Mouse (Mus musculus) midbrain, embryonic 14.5 days (tissue): ENCODE measurements at regions not wholly inside any gene's neighbourhood (a gene's known extent, or its start where the extent isn't known, plus 50 kb on each side); places are given as distances from the start of the nearest gene placed in this dataset.

ENCODE experiments used
- ATAC-seq: fragments of 200-750 bp; cut with Nextera tagmentation; 2 replicates; pipeline ENCODE4 v1.8.0; 2017; ENCODE audit warnings: moderate number of reproducible peaks, moderate library complexity; ENCODE audit not compliant: low FRiP score, low TSS enrichment
- DNase-seq: peaks from one replicate; pipeline ENCODE4 v3.0.0-alpha.2; 2015
- H3K27ac ChIP-seq: fragments of 300-500 bp; sonication (generic); replicated peaks from 2 replicates; pipeline ENCODE4 v1.5.1; 2014; ENCODE audit warnings: mild to moderate bottlenecking, low read depth, low read length, moderate library complexity
- H3K27me3 ChIP-seq: fragments of 300-500 bp; sonication (generic); 2 replicates; pipeline ENCODE4 v1.6.1; 2014; ENCODE audit warnings: low read length, control low read depth, mixed read lengths; ENCODE audit not compliant: control insufficient read depth, insufficient read depth
- H3K36me3 ChIP-seq: fragments of 300-500 bp; sonication (generic); 2 replicates; pipeline ENCODE4 v1.6.1; 2014; ENCODE audit warnings: low read length, control low read depth; ENCODE audit not compliant: control insufficient read depth, insufficient read depth
- H3K4me1 ChIP-seq: fragments of 300-500 bp; sonication (generic); 2 replicates; pipeline ENCODE4 v1.6.1; 2014; ENCODE audit warnings: mild to moderate bottlenecking, antibody characterized with exemption, low read length, control low read depth; ENCODE audit not compliant: control insufficient read depth, insufficient read depth
- H3K4me2 ChIP-seq: fragments of 300-500 bp; sonication (generic); 2 replicates; pipeline ENCODE4 v1.6.1; 2014; ENCODE audit warnings: mild to moderate bottlenecking, low read length, moderate library complexity
- H3K4me3 ChIP-seq: fragments of 300-500 bp; sonication (generic); replicated peaks from 2 replicates; pipeline ENCODE4 v1.5.1; 2014; ENCODE audit warnings: low read depth, low read length
- H3K9ac ChIP-seq: fragments of 300-500 bp; sonication (generic); replicated peaks from 2 replicates; pipeline ENCODE4 v1.6.1; 2014; ENCODE audit warnings: mild to moderate bottlenecking, low read length, moderate library complexity
- H3K9me3 ChIP-seq: fragments of 300-500 bp; sonication (generic); 2 replicates; pipeline ENCODE4 v1.6.1; 2016; ENCODE audit warnings: low read length, control low read depth, mixed read lengths; ENCODE audit not compliant: control insufficient read depth
- WGBS: fragments of 180-500 bp; shearing (Covaris S2); extraction: QIAGEN DNeasy Blood & Tissue Kit; methylation state at CpG from one replicate; pipeline ENCODE4 v1.1.7; 2014; 5-methylcytosine and 5-hydroxymethylcytosine counted together

GRCm38 (mm10) chr2:8877855-8878254 lies 1003.2 kb upstream of the 4930412O13Rik start:
- Histone ChIP-seq H3K4me1 (no peaks in the 10 kb centered on the region), H3K9ac (no peak overlapping the region), H3K9me3 (no peaks in the 10 kb centered on the region), H3K27me3 (no peaks in the 10 kb centered on the region), H3K27ac (no peak overlapping the region), H3K36me3 (no peaks in the 10 kb centered on the region), H3K4me2 (no peak overlapping the region), H3K4me3 (no peak overlapping the region)
- peak; percentile 70 for DNase-seq
- no peak for ATAC-seq
- 78% methylated on average over 3 of the region's 3 CpGs for WGBS

- ATAC-seq = no peak
- Histone ChIP-seq H3K9me3 (no peaks in the 10 kb centered on the region), H3K4me3 (no peak overlapping the region), H3K36me3 (no peaks in the 10 kb centered on the region), H3K4me2 (no peak overlapping the region), H3K27ac (no peak overlapping the region), H3K27me3 (no peaks in the 10 kb centered on the region), H3K4me1 (no peaks in the 10 kb centered on the region), H3K9ac (no peak overlapping the region)
- DNase-seq = no peak
Observed at GRCm38 (mm10) chr2:8912417-8912816, 968.6 kb upstream of the 4930412O13Rik start.

- no peak for ATAC-seq
- Histone ChIP-seq H3K9ac (no peak overlapping the region), H3K36me3 (no peaks in the 10 kb centered on the region), H3K4me1 (no peaks in the 10 kb centered on the region), H3K4me2 (no peak overlapping the region), H3K4me3 (no peak overlapping the region), H3K9me3 (no peaks in the 10 kb centered on the region), H3K27ac (no peak overlapping the region), H3K27me3 (no peaks in the 10 kb centered on the region)
- WGBS = 92% methylated on average over 2 of the region's 2 CpGs
- DNase-seq = no peak
Observed at GRCm38 (mm10) chr2:8924856-8925255, 956.2 kb upstream of the 4930412O13Rik start.

- ATAC-seq = no peak
- no peaks in the 10 kb centered on the region for H3K27me3 ChIP-seq
- WGBS = 95% methylated on average over 7 of the region's 7 CpGs
Observed at GRCm38 (mm10) chr2:8941574-8941973, 939.5 kb upstream of the 4930412O13Rik start.

GRCm38 (mm10) chr2:8958938-8959337 lies 922.1 kb upstream of the 4930412O13Rik start:
- Histone ChIP-seq H3K27ac (no peak overlapping the region), H3K4me1 (no peaks in the 10 kb centered on the region), H3K4me3 (no peak overlapping the region), H3K36me3 (no peaks in the 10 kb centered on the region), H3K4me2 (no peak overlapping the region), H3K9ac (no peak overlapping the region), H3K9me3 (no peaks in the 10 kb centered on the region), H3K27me3 (no peaks in the 10 kb centered on the region)
- ATAC-seq (no peak), DNase-seq (no peak)
- WGBS = 88% methylated on average over 5 of the region's 5 CpGs

More at GRCm38 (mm10) chr2:8941574-8941973, 939.5 kb upstream of the 4930412O13Rik start:
- Histone ChIP-seq H3K4me1 (no peaks in the 10 kb centered on the region), H3K9me3 (no peaks in the 10 kb centered on the region), H3K36me3 (no peaks in the 10 kb centered on the region), H3K27ac (no peak overlapping the region), H3K4me3 (no peak overlapping the region), H3K4me2 (no peak overlapping the region), H3K9ac (no peak overlapping the region)
- DNase-seq = no peak

- Histone ChIP-seq H3K4me2 (no peak overlapping the region), H3K4me3 (no peak overlapping the region), H3K27me3 (no peaks in the 10 kb centered on the region), H3K9me3 (no peaks in the 10 kb centered on the region), H3K27ac (no peak overlapping the region), H3K4me1 (no peaks in the 10 kb centered on the region), H3K36me3 (no peaks in the 10 kb centered on the region), H3K9ac (no peak overlapping the region)
- DNase-seq (no peak), ATAC-seq (no peak)
- 87% methylated on average over 1 of the region's 1 CpGs for WGBS
Observed at GRCm38 (mm10) chr2:8964952-8965668, 915.9 kb upstream of the 4930412O13Rik start.

- WGBS = 85% methylated on average over 6 of the region's 6 CpGs
- DNase-seq = no peak
Observed at GRCm38 (mm10) chr2:8975635-8976034, 905.4 kb upstream of the 4930412O13Rik start.

GRCm38 (mm10) chr2:9012326-9012725 lies 868.7 kb upstream of the 4930412O13Rik start:
- ATAC-seq = no peak
- no peak overlapping the region for H3K4me3 ChIP-seq
- H3K27me3 ChIP-seq = no peaks in the 10 kb centered on the region
- 0 out of 2 replicates have a peak, but pooled peaks cover 4% of the 10 kb centered on the region for H3K4me1 ChIP-seq
- H3K9me3 ChIP-seq = no peaks in the 10 kb centered on the region
- 63% methylated on average over 2 of the region's 2 CpGs for whole genome bisulfite sequencing
- H3K27ac ChIP-seq = no peak overlapping the region
- DNase-seq = peak; percentile 39
- no peak overlapping the region for H3K4me2 ChIP-seq
- no peaks in the 10 kb centered on the region for H3K36me3 ChIP-seq
- no peak overlapping the region for H3K9ac ChIP-seq

More at GRCm38 (mm10) chr2:8975635-8976034, 905.4 kb upstream of the 4930412O13Rik start:
- H3K9me3 ChIP-seq = no peaks in the 10 kb centered on the region
- ATAC-seq = no peak
- H3K4me1 ChIP-seq = no peaks in the 10 kb centered on the region
- H3K36me3 ChIP-seq = no peaks in the 10 kb centered on the region
- H3K4me2 ChIP-seq = no peak overlapping the region
- no peak overlapping the region for H3K4me3 ChIP-seq
- no peaks in the 10 kb centered on the region for H3K27me3 ChIP-seq
- no peak overlapping the region for H3K27ac ChIP-seq
- H3K9ac ChIP-seq = no peak overlapping the region

GRCm38 (mm10) chr2:9033079-9033478 lies 848.0 kb upstream of the 4930412O13Rik start:
- H3K4me3 ChIP-seq = no peak overlapping the region
- H3K9ac ChIP-seq = no peak overlapping the region
- DNase-seq (no peak), ATAC-seq (no peak)
- no peaks in the 10 kb centered on the region for H3K36me3 ChIP-seq
- no peaks in the 10 kb centered on the region for H3K4me1 ChIP-seq
- no peak overlapping the region for H3K4me2 ChIP-seq
- WGBS = 92% methylated on average over 7 of the region's 7 CpGs
- no peaks in the 10 kb centered on the region for H3K27me3 ChIP-seq
- H3K9me3 ChIP-seq = no peaks in the 10 kb centered on the region
- H3K27ac ChIP-seq = no peak overlapping the region
